Mouse (Mus musculus): ENCODE results near the gene Homer2. TPM values are rescaled to one million over a fixed set of nuclear protein-coding genes. Genes with fewer than 3 reads are reported as not detected.

The Homer2 gene
- polyA plus RNA-seq, 1 experiment from 2014 or later = 14.8 TPM

GRCm38 (mm10) chr7:81641101-81641500, 66.2 kb downstream of the Homer2 start:
- H3K9me3 ChIP-seq (replicated peaks) = no peaks in the 10 kb centered on the region
- no peak for ATAC-seq (replicated peaks; ENCODE audit: low FRiP score)
- no peaks in the 10 kb centered on the region for H3K27me3 ChIP-seq
- no peak overlapping the region for H3K27ac ChIP-seq
- 70% methylated on average over 6 of the region's 6 CpGs for WGBS
- no peaks in the 10 kb centered on the region for H3K36me3 ChIP-seq
- H3K4me1 ChIP-seq = no peaks in the 10 kb centered on the region
- no peak overlapping the region for H3K4me2 ChIP-seq
- no peak overlapping the region for H3K9ac ChIP-seq
- no peak overlapping the region for H3K4me3 ChIP-seq (replicated peaks)

- no peaks in the 10 kb centered on the region for H3K9me3 ChIP-seq (replicated peaks)
- no peak for ATAC-seq (replicated peaks; ENCODE audit: low FRiP score)
Observed at GRCm38 (mm10) chr7:81632586-81632985, 74.7 kb downstream of the Homer2 start.

GRCm38 (mm10) chr7:81631261-81631660, 76.1 kb downstream of the Homer2 start:
- no peak for ATAC-seq (replicated peaks; ENCODE audit: low FRiP score)
- Histone ChIP-seq H3K36me3 (no peaks in the 10 kb centered on the region), H3K9ac (no peak overlapping the region), H3K4me2 (no peak overlapping the region), H3K4me3 (replicated peaks) (no peak overlapping the region), H3K4me1 (no peaks in the 10 kb centered on the region), H3K9me3 (replicated peaks) (peaks cover 2% of the 10 kb centered on the region; the same call in 1 of the 2 replicates), H3K27ac (no peak overlapping the region), H3K27me3 (no peaks in the 10 kb centered on the region)
- 82% methylated on average over 8 of the region's 8 CpGs for WGBS

More at GRCm38 (mm10) chr7:81632586-81632985, 74.7 kb downstream of the Homer2 start:
- Histone ChIP-seq H3K27ac (no peak overlapping the region), H3K27me3 (no peaks in the 10 kb centered on the region), H3K4me2 (no peak overlapping the region), H3K36me3 (no peaks in the 10 kb centered on the region), H3K4me3 (replicated peaks) (no peak overlapping the region), H3K9ac (no peak overlapping the region), H3K4me1 (no peaks in the 10 kb centered on the region)
- WGBS = 75% methylated on average over 6 of the region's 6 CpGs

- H3K27me3 ChIP-seq = no peaks in the 10 kb centered on the region
- no peaks in the 10 kb centered on the region for H3K4me1 ChIP-seq
- ATAC-seq (replicated peaks; ENCODE audit: low FRiP score) = no peak
- H3K4me2 ChIP-seq = no peak overlapping the region
- H3K9me3 ChIP-seq (replicated peaks) = peaks cover 3% of the 10 kb centered on the region; the same call in 1 of the 2 replicates
- H3K36me3 ChIP-seq = no peaks in the 10 kb centered on the region
- 87% methylated on average over 2 of the region's 2 CpGs for WGBS
- no peak overlapping the region for H3K4me3 ChIP-seq (replicated peaks)
- no peak overlapping the region for H3K9ac ChIP-seq
- no peak overlapping the region for H3K27ac ChIP-seq
Observed at GRCm38 (mm10) chr7:81626460-81626859, 80.9 kb downstream of the Homer2 start.

- H3K4me2 ChIP-seq = no peak overlapping the region
- no peak for ATAC-seq (replicated peaks; ENCODE audit: low FRiP score)
- no peaks in the 10 kb centered on the region for H3K4me1 ChIP-seq
- no peak overlapping the region for H3K27ac ChIP-seq
- no peak overlapping the region for H3K9ac ChIP-seq
- no peaks in the 10 kb centered on the region for H3K36me3 ChIP-seq
- H3K4me3 ChIP-seq (replicated peaks) = no peak overlapping the region
- no peaks in the 10 kb centered on the region for H3K27me3 ChIP-seq
- peaks cover 3% of the 10 kb centered on the region; the same call in 1 of the 2 replicates for H3K9me3 ChIP-seq (replicated peaks)
- WGBS = 84% methylated on average over 6 of the region's 6 CpGs
Observed at GRCm38 (mm10) chr7:81623767-81624166, 83.6 kb downstream of the Homer2 start.

GRCm38 (mm10) chr7:81622793-81623192, 84.5 kb downstream of the Homer2 start:
- ATAC-seq (replicated peaks; ENCODE audit: low FRiP score) = no peak
- H3K4me2 ChIP-seq = no peak overlapping the region
- peaks cover 3% of the 10 kb centered on the region; the same call in 1 of the 2 replicates for H3K9me3 ChIP-seq (replicated peaks)
- H3K36me3 ChIP-seq = no peaks in the 10 kb centered on the region
- WGBS = 79% methylated on average over 4 of the region's 4 CpGs
- H3K4me3 ChIP-seq (replicated peaks) = no peak overlapping the region
- H3K4me1 ChIP-seq = no peaks in the 10 kb centered on the region
- no peaks in the 10 kb centered on the region for H3K27me3 ChIP-seq
- H3K9ac ChIP-seq = no peak overlapping the region
- no peak overlapping the region for H3K27ac ChIP-seq

- no peak overlapping the region for H3K4me2 ChIP-seq
- no peak overlapping the region for H3K9ac ChIP-seq
- 73% methylated on average over 9 of the region's 9 CpGs for WGBS
Observed at GRCm38 (mm10) chr7:81615031-81615430, 92.3 kb downstream of the Homer2 start.

GRCm38 (mm10) chr7:81612856-81613635, 94.3 kb downstream of the Homer2 start:
- no peaks in the 10 kb centered on the region for H3K4me1 ChIP-seq
- H3K36me3 ChIP-seq = no peaks in the 10 kb centered on the region
- no peak overlapping the region for H3K9ac ChIP-seq
- H3K27me3 ChIP-seq = no peaks in the 10 kb centered on the region
- H3K4me2 ChIP-seq = no peak overlapping the region
- WGBS = 83% methylated on average over 13 of the region's 13 CpGs
- no peaks in the 10 kb centered on the region for H3K9me3 ChIP-seq (replicated peaks)
- H3K4me3 ChIP-seq (replicated peaks) = no peak overlapping the region
- ATAC-seq (replicated peaks; ENCODE audit: low FRiP score) = no peak
- no peak overlapping the region for H3K27ac ChIP-seq

More at GRCm38 (mm10) chr7:81615031-81615430, 92.3 kb downstream of the Homer2 start:
- H3K36me3 ChIP-seq = no peaks in the 10 kb centered on the region
- H3K4me1 ChIP-seq = no peaks in the 10 kb centered on the region
- no peaks in the 10 kb centered on the region for H3K9me3 ChIP-seq (replicated peaks)
- H3K27ac ChIP-seq = no peak overlapping the region
- ATAC-seq (replicated peaks; ENCODE audit: low FRiP score) = no peak
- H3K4me3 ChIP-seq (replicated peaks) = no peak overlapping the region
- H3K27me3 ChIP-seq = no peaks in the 10 kb centered on the region

GRCm38 (mm10) chr7:81610125-81610524, 97.2 kb downstream of the Homer2 start:
- H3K36me3 ChIP-seq = no peaks in the 10 kb centered on the region
- no peak overlapping the region for H3K4me3 ChIP-seq (replicated peaks)
- no peaks in the 10 kb centered on the region for H3K27me3 ChIP-seq
- ATAC-seq (replicated peaks; ENCODE audit: low FRiP score) = no peak
- H3K27ac ChIP-seq = no peak overlapping the region
- H3K4me2 ChIP-seq = no peak overlapping the region
- H3K9me3 ChIP-seq (replicated peaks) = no peaks in the 10 kb centered on the region
- no peaks in the 10 kb centered on the region for H3K4me1 ChIP-seq
- H3K9ac ChIP-seq = no peak overlapping the region
- 64% methylated on average over 18 of the region's 18 CpGs for WGBS

- Histone ChIP-seq H3K9ac (no peak overlapping the region), H3K9me3 (replicated peaks) (no peaks in the 10 kb centered on the region), H3K4me2 (no peak overlapping the region), H3K36me3 (no peaks in the 10 kb centered on the region), H3K4me3 (replicated peaks) (no peak overlapping the region), H3K27ac (no peak overlapping the region), H3K4me1 (no peaks in the 10 kb centered on the region), H3K27me3 (no peaks in the 10 kb centered on the region)
- 58% methylated on average over 5 of the region's 5 CpGs for WGBS
- no peak for ATAC-seq (replicated peaks; ENCODE audit: low FRiP score)
Observed at GRCm38 (mm10) chr7:81606452-81606851, 100.9 kb downstream of the Homer2 start.

GRCm38 (mm10) chr7:81605489-81605888, 101.8 kb downstream of the Homer2 start:
- H3K9ac ChIP-seq = no peak overlapping the region
- no peak for ATAC-seq (replicated peaks; ENCODE audit: low FRiP score)
- no peak overlapping the region for H3K4me2 ChIP-seq
- H3K4me3 ChIP-seq (replicated peaks) = no peak overlapping the region
- no peaks in the 10 kb centered on the region for H3K36me3 ChIP-seq
- H3K4me1 ChIP-seq = no peaks in the 10 kb centered on the region
- H3K9me3 ChIP-seq (replicated peaks) = no peaks in the 10 kb centered on the region
- H3K27ac ChIP-seq = no peak overlapping the region
- WGBS = 82% methylated on average over 4 of the region's 4 CpGs
- H3K27me3 ChIP-seq = no peaks in the 10 kb centered on the region

GRCm38 (mm10) chr7:81604991-81605390, 102.3 kb downstream of the Homer2 start:
- no peaks in the 10 kb centered on the region for H3K9me3 ChIP-seq (replicated peaks)
- no peaks in the 10 kb centered on the region for H3K36me3 ChIP-seq
- H3K4me2 ChIP-seq = no peak overlapping the region
- H3K27me3 ChIP-seq = no peaks in the 10 kb centered on the region
- no peak for ATAC-seq (replicated peaks; ENCODE audit: low FRiP score)
- WGBS = 81% methylated on average over 5 of the region's 5 CpGs
- H3K9ac ChIP-seq = no peak overlapping the region
- H3K27ac ChIP-seq = no peak overlapping the region
- H3K4me1 ChIP-seq = 0 out of 2 replicates have a peak, but pooled peaks cover 4% of the 10 kb centered on the region
- H3K4me3 ChIP-seq (replicated peaks) = no peak overlapping the region
